Mouse (Mus musculus) liver, embryonic 14.5 days (tissue): Measurements from ENCODE around the gene Bcl10.

Source experiments
- CTCF ChIP-seq: IDR thresholded peaks from 2 replicates; pipeline ENCODE4 v1.5.1; 2016; ENCODE audit warnings: antibody characterized with exemption, low read depth, control low read depth
- EP300 ChIP-seq: IDR thresholded peaks from 2 replicates; pipeline ENCODE4 v1.6.1; 2016; ENCODE audit warnings: antibody characterized with exemption, low read depth

- TF ChIP-seq CTCF (no peak), EP300 (no peak)
These were observed 16.1 kb downstream of the Bcl10 start for GRCm38 (mm10) chr3:145938405-145939349.
